Mouse (Mus musculus) kidney, adult 18-20 months (tissue): Measurements from ENCODE around the gene Cx3cr1.

Experiments
- DNase-seq: peaks from one replicate; pipeline ENCODE4 v3.0.0; 2021

The Cx3cr1 gene

DNA sequence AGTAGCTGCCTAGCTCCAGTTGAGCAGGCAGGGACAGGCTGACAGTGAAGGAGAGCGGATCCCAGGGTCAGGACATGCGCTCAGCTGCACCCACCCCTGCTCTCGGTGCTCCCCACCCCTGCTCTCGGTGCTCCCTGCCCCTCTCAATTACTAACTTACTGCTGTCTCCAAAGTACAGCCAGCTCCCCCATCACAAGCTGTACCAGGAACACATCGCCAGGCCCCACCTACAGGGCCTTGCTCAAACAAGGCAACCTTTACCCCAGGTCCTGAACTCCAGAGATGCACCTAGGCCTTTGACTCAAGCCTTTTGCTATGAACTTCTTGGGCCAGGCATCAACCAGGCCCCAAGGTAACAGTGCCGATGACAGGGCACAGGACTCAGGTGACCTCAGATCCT is 136.0 kb downstream of the Cx3cr1 start:
- no peak for DNase-seq

DNA sequence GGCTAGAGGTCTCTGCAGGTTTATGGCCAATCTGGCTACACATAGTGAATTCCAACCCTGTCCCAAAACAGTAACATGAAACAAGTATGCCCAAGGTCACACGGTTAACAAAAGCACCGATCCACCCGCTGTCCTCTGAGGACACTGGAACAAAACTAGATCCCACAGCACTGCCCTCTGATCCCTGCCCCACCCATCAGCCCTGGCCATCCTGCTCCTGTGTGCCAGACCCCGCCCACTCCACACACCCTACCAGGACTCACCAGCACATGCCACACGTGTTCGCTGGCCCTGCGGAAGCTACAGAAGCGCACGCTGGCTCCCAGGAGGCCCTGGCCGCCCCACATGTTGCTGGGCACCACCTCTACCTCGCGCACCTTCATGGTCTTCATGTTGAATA is 137.3 kb downstream of the Cx3cr1 start:
- DNase-seq = peak; percentile 63

DNA sequence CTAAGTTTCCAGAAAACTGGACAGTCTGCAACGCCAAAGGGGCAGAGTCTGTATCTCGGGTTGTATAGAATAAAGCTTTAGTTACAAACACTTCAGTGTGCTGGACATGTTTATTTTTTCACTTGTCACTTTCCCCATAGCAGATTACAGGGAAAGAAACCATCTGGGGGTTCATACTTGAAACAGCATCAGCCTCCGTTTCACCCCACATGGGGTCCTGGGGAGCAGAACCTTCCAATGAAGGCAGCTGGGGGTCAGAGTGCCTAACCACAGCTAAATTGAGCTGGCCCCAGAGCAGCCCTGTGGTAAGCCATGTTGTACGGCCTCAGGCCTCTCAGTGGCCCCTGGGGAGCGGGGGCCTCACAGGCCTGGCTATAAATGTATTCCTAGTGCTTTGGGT is 143.2 kb downstream of the Cx3cr1 start:
- no peak for DNase-seq

DNA sequence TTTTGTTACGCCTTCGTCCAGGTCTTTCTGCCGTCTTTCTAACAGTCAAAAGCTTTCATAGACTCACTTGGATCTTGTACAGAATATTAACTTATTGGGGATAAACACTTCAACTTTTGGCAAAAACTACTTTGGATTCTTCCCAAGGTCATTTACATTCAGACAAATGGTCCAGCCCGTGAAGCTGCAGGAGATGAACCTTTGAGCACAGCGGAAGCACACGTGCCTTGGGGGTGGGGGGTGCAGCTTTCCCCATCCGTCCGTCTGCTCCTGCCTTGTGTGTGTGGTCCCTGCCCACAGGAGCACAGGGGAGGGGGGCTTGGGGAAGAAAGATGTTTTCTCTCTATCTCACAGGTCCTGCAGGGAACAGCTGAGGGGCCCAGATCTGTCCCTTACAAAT is 143.9 kb downstream of the Cx3cr1 start:
- no peak for DNase-seq

DNA sequence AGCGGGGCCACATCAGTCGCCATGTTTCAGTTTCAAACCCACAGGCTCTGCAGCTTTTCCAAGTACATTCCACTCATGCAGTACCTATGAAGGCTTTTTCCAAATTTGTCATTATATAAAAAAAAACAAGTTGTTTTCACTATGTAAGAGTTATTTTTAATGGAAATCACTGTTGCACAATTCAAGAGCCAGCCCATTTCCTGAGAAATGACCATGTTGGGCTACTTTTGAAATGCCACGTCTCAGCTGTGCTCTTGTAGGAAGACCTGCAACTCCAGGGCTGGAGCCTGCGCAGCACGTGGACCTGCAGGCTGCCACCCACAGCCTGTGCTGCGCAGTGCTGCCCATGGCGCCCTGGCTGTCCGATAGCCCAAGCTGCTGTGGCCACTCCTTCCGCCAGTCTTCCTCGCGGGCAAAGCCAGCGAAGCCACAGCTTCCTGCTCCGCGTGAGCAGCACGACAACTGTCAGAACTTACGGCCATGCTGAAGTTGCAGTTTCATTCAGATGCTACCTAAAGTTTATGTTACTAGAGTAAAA is 144.5 kb downstream of the Cx3cr1 start:
- no peak for DNase-seq

DNA sequence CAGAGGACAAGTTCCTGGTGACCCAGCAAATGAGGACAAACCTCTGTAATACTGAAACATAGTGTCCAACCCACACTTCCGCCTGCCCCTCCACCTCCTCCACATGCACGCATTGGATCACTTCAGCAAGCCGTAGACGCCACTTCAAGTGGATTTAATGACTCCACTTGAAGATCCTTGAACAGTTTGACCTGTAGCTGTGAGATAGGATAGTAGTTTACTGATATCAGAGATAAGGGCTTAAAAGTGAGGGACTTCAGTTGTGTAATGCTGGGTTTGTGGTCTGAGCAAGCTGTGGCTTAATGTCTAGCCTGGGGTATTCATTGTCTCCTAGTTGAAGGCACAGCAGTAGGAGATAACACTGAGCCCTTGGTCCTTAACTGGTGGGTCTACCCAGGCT is 146.2 kb downstream of the Cx3cr1 start:
- DNase-seq = no peak

DNA sequence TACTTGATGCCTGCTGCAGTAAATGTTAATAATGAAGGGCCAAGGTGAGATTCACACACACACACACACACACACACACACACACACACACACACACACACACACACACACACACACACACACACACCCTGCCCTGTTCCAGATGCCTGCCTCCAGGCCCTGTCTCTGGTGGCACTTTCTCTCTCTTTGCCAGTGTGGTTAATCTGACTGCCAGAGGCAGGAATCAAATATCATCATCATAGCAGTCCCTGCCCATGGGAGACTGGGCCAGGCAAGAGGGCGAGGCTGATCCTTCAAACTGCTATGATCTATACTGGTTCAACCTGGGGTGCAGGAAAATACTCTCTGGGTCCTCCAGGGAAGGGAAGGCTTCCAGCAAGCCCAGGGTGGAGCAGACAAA is 149.8 kb downstream of the Cx3cr1 start:
- no peak for DNase-seq

DNA sequence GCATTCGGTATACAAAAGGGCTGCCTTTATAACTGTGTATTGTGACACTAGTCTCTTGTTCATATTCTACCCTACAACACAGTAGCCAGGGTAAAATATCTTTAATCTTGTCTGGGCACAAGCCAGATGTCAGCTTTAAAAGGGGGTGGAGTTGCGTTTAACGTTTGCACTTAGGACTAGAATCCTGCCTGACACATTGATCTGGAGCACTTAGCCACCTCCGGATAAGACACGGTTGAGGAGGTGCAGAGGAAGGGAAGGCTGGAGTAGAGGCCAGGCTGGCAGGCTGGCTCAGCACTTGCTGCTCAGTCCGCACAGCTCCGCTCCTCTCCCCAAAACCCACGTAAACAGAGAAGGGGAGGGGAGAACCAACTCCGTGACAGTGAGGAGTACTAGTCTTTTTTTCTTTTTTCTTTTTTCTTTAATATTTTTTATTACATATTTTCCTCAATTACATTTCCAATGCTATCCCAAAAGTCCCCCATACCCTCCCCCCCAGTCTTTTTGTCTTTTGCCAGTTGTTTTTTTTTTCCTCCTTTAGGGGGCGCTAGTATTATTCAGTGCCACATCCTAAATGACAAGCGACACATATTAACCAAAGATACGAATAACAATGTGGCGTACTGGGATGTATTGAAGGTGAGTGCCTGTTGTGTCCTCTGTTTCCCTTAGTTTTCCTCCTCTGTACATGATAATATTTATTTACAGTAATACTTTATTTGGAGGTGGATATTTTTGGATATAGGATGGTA is 156.4 kb downstream of the Cx3cr1 start:
- DNase-seq = no peak

DNA sequence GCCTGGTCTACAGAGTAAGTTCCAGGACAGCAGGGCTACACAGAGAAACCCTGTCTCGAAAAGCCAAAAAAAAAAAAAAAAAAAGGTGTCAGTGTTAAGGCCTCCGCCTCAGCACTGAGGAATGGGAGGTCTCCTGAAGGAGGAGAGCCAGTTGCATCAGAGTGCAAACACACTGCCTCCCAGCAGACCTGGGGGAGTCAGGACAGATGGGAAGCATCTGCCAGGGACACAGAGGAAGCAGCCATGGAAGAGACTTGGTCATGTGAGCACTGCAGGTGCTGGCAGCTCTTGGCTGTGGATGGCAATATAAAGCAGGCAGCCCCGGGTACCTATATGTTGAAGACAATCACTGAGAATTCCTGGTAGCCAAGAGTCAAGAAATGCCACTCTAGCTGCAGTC is 159.7 kb downstream of the Cx3cr1 start:
- no peak for DNase-seq

DNA sequence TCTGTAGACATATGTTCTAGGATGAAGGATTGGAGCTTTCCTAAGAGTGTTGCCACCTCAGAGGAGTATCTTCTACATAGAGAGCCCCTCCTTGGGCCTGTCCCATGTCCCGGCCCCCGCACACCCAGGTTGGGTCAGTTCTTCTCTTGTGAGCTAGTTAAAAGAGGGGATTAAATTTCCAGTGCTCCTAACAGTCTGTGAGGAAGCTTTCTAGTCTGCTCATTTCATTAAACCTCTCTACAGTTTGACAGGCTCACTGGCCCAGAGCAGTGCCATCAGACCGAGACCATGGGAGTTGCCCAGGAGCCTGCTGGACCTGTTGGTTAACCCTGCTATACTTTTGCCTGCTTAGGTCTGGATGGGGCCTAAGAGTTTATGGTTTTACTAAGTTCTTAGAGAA is 161.0 kb downstream of the Cx3cr1 start:
- DNase-seq = no peak

DNA sequence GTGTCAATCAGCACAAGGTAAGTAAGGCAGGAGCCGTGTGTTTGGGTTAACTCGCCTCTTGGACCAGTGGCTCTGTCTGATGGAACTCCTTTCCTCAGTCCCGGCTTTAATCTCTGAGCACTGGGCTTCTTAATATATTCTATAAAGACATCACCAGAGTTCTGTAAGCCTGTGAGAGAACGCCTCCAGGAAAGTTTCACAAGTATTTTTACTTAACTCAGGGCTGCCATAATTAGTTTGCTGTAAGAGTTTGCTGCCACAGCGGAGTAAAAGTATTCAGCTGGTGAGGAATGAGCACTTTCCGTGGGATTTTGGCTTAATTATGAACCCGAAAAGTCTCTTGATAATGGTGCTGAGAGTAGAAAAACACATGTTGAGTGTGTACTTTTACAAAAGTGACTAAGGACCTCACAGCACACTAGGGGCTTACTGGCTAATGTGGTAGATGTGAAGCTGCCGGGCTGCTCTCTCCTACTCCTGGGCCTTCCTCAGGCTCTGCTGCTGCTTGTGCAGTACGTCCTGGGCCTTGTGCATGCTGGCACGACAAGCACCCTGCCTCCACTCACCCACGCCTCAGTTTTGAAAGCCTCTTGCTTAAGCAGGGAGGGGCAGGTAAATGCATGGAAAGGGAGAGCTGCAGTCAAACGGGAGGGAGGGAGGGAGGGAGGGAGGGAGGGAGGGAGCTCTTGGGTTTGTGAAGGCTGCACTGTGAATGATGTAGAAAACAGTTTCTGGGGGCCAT is 167.1 kb downstream of the Cx3cr1 start:
- DNase-seq = no peak

DNA sequence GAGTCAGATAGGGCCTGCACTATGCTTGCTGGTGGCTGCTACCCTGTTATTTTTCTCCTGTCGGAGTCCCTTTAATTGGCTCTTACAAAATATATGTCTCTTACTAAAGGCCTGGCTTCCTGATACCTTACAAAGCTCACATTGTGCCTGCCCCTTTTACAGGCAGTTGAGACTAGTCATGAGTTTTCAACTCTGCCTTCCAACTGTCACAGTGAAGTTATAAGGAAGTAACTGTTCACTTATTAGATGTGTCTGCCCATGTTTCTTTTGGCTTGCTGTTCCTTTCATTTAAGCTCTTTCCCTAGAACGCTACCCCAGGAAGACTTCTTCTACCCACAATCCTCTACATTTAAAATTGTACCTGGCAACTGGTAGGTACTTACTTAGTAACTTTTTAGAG is 170.2 kb downstream of the Cx3cr1 start:
- no peak for DNase-seq

DNA sequence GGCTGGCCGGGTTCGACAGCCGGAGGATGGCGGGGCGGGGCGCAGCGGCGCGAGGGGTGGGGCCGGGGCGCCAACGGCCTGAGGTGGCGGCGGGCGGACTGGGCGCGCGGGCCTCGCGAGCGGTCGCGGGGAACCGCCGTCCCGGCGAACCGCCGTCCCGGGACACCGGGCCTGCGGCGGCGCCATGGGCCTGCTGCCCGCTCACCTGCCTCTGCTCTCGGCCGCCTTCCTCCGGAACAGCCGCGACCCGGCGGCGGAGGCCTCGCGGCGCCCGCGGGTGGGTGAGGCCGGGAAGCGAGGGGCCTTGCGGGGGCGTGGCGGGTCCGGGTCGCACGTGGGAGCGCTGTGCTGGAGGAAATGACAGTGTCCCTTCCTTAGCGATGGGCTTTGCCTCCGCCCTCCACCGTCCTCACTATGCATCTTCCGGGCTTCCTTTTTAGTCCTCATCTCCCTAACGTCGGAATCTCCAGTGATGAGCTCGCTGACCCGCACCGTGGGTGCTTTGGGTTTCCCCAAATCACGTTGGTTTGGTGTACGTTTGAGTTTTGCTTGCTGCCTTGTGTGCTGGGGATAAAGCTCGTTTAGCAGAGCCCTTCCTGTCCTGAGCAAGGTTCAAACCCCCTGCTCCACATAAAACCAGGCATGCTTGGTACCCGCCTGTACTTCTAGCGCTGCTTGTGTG is 174.5 kb downstream of the Cx3cr1 start:
- no peak for DNase-seq

DNA sequence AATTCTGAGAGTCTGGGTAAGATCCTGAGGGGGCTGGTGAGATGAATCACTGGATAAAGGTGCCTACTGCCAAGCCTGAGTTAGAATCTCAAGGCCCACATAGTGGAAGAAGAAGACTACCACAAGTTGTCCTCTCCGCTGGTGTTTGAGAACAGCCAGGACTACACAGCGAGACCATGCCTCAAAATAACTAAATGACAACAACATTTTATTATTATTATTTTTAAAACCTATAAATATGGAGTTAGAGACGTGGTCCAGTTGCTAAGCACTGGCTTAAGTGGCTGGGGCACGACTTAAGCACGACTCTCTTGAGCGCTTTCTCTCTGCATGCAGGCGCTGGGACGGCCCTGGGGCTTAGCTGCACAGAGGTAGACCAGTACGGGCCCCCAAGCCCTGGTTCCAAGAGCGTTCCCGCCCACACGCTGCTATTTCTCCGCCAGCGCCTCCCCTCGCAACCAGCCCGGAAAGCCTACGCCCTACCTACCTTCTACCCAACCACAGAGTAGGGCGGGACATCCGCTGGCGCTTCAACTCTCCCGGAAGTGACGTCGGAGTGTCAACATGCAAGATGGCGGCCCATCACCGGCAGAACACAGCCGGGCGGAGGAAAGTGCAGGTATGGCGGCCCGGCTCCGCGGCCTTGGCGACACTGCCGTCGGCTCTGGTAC is 175.2 kb downstream of the Cx3cr1 start, which contains the start of gene Wdr48:
Gene Wdr48, plus strand, starts transcription at position 540 of the 671 bp plus-strand sequence.
- DNase-seq = peak; percentile 98

DNA sequence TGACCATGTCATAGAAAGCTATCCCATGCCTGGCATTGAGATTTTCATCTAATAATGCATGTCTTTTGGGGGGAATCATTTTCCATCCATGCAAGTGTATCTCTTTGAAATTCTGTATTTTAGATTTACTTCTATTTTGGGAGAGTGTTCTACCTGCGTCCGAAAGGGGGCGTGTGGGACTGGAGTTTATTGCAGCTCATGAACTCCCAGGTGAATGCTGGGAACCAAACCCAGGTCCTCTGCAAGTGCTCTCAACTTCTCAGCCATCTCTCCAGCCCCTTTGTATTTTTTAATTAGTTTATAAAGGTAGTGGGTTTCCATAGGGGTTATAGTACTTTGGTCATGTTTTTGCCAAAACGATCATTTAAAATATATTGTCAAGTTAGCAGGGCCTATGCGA is 175.8 kb downstream of the Cx3cr1 start:
- no peak for DNase-seq

DNA sequence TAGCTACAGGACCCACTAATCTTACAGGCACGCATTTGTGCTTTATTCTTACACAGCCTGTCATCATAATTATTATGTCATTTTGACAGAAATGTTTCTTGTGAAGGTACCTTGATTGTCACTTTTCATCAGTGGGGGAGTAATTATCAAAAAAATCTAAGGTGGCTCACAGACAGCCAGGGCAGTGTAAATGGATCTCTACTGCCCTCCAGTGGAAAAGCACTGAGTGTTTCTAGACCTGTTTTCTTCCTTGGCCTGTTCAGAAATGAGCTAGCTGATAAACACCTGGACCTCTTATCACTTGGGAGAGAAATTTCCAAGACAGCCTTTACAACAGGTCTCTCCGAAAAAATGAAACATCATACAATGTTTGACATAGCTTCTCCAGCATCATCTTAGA is 179.0 kb downstream of the Cx3cr1 start:
- no peak for DNase-seq

DNA sequence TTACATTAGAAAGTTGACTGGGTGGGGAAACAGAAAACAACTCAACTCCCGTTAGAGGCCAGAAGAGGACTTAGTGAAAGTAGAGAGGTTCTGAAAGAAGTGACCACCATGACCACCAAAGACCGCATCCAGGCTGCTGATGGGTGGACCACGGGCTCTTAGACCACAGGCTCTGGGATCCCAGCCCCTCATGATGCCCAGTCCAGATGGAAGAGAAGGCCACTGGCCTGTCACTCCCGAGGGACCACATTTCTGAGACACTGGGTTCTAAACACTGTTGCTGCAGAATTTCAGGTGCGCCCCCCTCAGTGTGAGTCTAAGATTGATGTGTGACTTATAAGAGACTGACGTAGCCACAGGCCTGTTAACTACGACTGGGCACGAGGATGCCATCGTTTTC is 180.2 kb downstream of the Cx3cr1 start:
- no peak for DNase-seq

DNA sequence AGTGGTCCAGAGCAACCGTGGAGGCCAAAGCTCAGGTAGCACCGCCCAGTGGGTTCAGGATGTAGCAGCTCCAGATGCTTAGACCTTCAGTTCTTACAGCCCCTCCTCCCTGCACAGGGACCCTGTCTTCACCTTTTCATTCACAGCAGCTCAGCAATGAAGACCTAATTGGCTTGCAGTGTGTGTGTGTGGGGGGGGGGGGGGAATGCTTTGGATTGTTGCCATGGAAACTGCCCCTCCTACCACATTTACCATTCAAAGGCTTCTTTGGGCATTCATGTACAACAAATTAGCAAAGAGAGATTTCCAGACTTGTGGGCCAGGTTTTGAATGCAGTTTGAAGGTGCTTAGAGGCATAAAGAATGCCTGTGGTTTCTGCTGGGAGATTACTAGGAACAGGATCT is 180.8 kb downstream of the Cx3cr1 start:
- no peak for DNase-seq

DNA sequence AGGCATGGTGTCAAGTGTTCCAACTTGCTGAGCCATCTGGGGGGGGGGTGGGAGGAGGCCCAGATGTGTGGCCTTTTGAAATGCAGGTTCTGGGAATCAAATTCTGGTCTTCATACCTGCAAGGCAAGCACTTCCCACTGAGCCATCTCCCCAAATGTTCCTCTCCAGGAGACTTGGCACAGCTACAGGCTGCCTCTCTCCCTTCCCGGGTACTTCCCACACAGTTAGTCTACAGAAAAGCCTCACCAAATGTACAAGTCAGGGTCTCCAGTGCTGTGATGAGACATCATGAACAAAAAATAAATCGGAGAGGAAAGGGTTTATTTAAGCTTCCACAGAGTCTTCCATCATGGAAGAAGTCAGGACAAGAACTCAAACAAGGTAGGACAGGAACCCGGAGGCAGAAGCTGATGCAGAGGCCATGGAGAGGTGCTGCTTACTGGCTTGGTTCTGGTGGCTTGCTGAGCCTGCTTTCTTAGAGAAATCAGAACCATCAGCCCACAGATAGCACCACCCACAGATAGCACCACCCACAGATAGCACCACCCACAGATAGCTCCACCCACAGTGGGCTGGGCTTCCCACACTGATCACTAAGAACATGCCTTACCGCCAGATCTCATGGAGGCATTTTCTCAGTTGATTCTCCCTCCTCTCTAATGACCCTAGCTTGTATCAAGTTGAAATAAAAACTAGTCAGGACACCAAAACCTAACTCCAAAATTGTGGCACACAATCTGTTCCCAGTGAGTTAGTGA is 182.4 kb downstream of the Cx3cr1 start:
- DNase-seq = no peak

DNA sequence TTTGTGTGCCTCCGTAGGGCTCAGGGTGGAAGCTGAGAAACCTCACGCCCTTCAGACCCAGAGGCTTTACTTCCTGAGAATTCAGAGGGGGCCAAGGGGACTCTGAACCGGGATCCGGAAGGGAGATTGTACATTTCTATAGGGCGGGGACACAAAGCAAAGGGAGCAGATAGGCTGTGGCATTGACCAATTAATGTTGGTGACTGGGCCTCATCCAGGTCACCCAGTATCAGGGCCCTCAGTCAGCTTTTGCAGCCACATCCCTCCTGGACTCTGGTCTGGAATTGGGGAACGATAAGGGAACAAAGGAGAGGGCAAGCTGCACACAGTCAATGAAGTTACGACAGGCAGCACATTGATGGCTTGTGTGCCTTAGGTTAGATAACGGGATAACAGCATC is 215.5 kb downstream of the Cx3cr1 start:
- no peak for DNase-seq

DNA sequence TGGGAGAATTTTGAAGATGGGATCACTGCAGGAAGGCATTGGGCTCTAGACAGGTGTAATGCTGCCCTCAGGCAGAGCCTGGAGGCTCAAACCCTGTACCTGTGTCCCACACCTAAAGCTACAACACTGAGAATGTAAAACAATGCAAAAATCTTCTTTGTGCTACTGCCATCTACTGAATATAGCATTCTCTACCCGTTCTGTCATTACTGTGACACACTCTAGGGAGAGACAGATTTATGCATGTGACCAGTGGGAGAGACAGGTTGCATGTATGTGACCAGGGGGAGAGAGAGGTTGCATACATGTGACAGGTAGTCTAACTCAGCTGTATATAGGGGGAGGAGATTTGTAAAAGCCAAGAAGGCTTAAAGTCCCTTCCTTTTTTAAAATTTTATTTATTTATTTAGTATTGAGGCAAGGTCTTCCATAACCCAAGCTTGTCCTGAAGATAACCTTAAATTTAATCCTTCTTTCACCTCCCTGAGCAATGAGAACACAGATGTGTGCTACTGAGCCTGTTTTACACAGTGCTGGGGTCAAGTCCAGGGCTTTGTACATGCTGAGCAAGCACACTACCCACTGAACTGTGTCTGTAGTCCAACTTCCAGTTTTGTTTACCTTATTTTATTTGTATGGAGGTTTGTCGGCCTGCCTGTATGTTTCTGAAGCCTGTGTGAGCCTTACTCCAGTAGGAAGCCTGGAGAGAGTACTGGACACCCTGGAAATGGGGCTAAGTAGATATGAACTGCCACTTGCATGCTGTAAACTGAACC is 216.4 kb downstream of the Cx3cr1 start:
- peak; percentile 24 for DNase-seq
